Mouse (Mus musculus): Measurements from ENCODE around the gene Mcm10.

DNA sequence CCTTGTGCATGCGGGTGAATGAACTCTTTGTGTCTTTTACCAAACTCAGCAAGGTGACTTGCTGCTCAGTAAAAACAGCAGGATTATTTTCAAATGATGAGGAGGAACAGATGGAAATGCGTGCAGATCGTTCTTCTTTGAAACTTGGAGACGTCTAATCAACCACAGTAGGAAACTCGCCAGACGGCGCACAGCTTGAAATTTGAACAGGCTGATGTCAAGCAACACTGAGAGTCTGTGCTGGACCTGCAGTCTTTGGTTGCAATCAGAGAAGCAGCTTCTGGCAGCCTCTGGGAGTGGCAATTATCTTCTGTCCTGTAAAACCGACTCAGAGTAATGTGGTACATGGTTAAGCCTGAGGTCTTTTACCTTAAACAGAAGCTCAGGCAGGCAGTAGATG, 34.5 kb downstream of the Mcm10 start:
- TF ChIP-seq ZC3H11A (IDR thresholded peaks at IDR 0.05; ENCODE audit: borderline replicate concordance, low read depth, low read length) (no peak), MAFK (IDR thresholded peaks at IDR 0.05; ENCODE audit: insufficient read depth, low read depth, low read length) (no peak), ZNF384 (IDR thresholded peaks at IDR 0.05; ENCODE audit: low read depth, low read length) (no peak), CHD2 (IDR thresholded peaks at IDR 0.05; ENCODE audit: low read depth, low read length) (no peak)

Data from ES-E14 (cell line).